Mouse (Mus musculus): ENCODE data around the gene Rbm17. TPM values are rescaled to one million over a fixed set of nuclear protein-coding genes. Genes with fewer than 3 reads are reported as not detected.

Gene Rbm17
- total RNA-seq (2014; fragmentation: Nextera tagmentation) (118 and 138 TPM in 2 replicates), total RNA-seq (2017) (153 and 184 TPM in 2 replicates), polyA plus RNA-seq (2012) (86.5 and 101 TPM in 2 replicates)

GRCm38 (mm10) chr2:11604053-11604452 is at the start of gene Rbm17:
Gene Rbm17 (minus strand): TSS chr2:11604153.
- Histone ChIP-seq H3K4me3 (ENCODE audit: low read depth, low read length) (peak within 1 kb of the TSS; percentile 96), H3K4me1 (ENCODE audit: insufficient read depth, low read depth, low read length) (peaks cover 23% of the 10 kb centered on the region), H3K9me3 (replicated peaks) (no peaks in the 10 kb centered on the region), H3K36me3 (replicated peaks) (peaks cover 22% of the 10 kb centered on the region), H3K27me3 (ENCODE audit: insufficient read depth, low read length) (peaks cover 8% of the 10 kb centered on the region)
- TF ChIP-seq GATA2 (IDR thresholded peaks at IDR 0.05; ENCODE audit: borderline replicate concordance, low read depth, low read length): no peak
- TF ChIP-seq GATA1 (IDR thresholded peaks at IDR 0.05; ENCODE audit: borderline replicate concordance, low read length): no peak
- no peak for TF ChIP-seq POLR2AphosphoS5 (IDR thresholded peaks at IDR 0.05; ENCODE audit: insufficient replicate concordance, low read depth, low read length)
- TF ChIP-seq TAL1 (conservative IDR thresholded peaks at IDR 0.05; ENCODE audit: low read depth, low read length): no peak
- no peak for TF ChIP-seq CTCF (IDR thresholded peaks at IDR 0.05; ENCODE audit: low read depth, low read length)
- no peak for DNase-seq (ENCODE audit: low spot score)
- no peak for ATAC-seq (ENCODE audit: extremely low read depth, insufficient number of reproducible peaks, low FRiP score, poor library complexity, severe bottlenecking)

- DNase-seq (ENCODE audit: low spot score) (no peak), ATAC-seq (ENCODE audit: extremely low read depth, insufficient number of reproducible peaks, low FRiP score, poor library complexity, severe bottlenecking) (no peak)
- H3K27me3 ChIP-seq (ENCODE audit: insufficient read depth, low read length): peaks cover 4% of the 10 kb centered on the region; the same call in 1 of the 2 replicates
- TF ChIP-seq CTCF (IDR thresholded peaks at IDR 0.05; ENCODE audit: low read depth, low read length): no peak
- no peak for TF ChIP-seq POLR2AphosphoS5 (IDR thresholded peaks at IDR 0.05; ENCODE audit: insufficient replicate concordance, low read depth, low read length)
- TF ChIP-seq TAL1 (conservative IDR thresholded peaks at IDR 0.05; ENCODE audit: low read depth, low read length): no peak
- TF ChIP-seq GATA2 (IDR thresholded peaks at IDR 0.05; ENCODE audit: borderline replicate concordance, low read depth, low read length): no peak
- no peak for TF ChIP-seq GATA1 (IDR thresholded peaks at IDR 0.05; ENCODE audit: borderline replicate concordance, low read length)
- no peaks in the 10 kb centered on the region for H3K4me1 ChIP-seq (ENCODE audit: insufficient read depth, low read depth, low read length)
- H3K36me3 ChIP-seq (replicated peaks): no peaks in the 10 kb centered on the region
- H3K9me3 ChIP-seq (replicated peaks): no peaks in the 10 kb centered on the region
- no peak overlapping the region for H3K4me3 ChIP-seq (ENCODE audit: low read depth, low read length)
Measured at GRCm38 (mm10) chr2:11653330-11653729, 49.4 kb upstream of the Rbm17 start.

GRCm38 (mm10) chr2:11652780-11653179 is 48.8 kb upstream of the Rbm17 start:
- Histone ChIP-seq H3K9me3 (replicated peaks) (no peaks in the 10 kb centered on the region), H3K36me3 (replicated peaks) (no peaks in the 10 kb centered on the region), H3K4me1 (ENCODE audit: insufficient read depth, low read depth, low read length) (no peaks in the 10 kb centered on the region), H3K27me3 (ENCODE audit: insufficient read depth, low read length) (peaks cover 3% of the 10 kb centered on the region; the same call in 1 of the 2 replicates), H3K4me3 (ENCODE audit: low read depth, low read length) (no peak overlapping the region)
- TF ChIP-seq POLR2AphosphoS5 (IDR thresholded peaks at IDR 0.05; ENCODE audit: insufficient replicate concordance, low read depth, low read length): no peak
- no peak for TF ChIP-seq CTCF (IDR thresholded peaks at IDR 0.05; ENCODE audit: low read depth, low read length)
- no peak for TF ChIP-seq GATA2 (IDR thresholded peaks at IDR 0.05; ENCODE audit: borderline replicate concordance, low read depth, low read length)
- no peak for DNase-seq (ENCODE audit: low spot score)
- ATAC-seq (ENCODE audit: extremely low read depth, insufficient number of reproducible peaks, low FRiP score, poor library complexity, severe bottlenecking): no peak

GRCm38 (mm10) chr2:11652196-11652595 is 48.2 kb upstream of the Rbm17 start:
- no peak overlapping the region for H3K4me3 ChIP-seq (ENCODE audit: low read depth, low read length)
- ATAC-seq (ENCODE audit: extremely low read depth, insufficient number of reproducible peaks, low FRiP score, poor library complexity, severe bottlenecking): no peak
- TF ChIP-seq CTCF (IDR thresholded peaks at IDR 0.05; ENCODE audit: low read depth, low read length) (no peak), GATA2 (IDR thresholded peaks at IDR 0.05; ENCODE audit: borderline replicate concordance, low read depth, low read length) (no peak), POLR2AphosphoS5 (IDR thresholded peaks at IDR 0.05; ENCODE audit: insufficient replicate concordance, low read depth, low read length) (no peak), TAL1 (conservative IDR thresholded peaks at IDR 0.05; ENCODE audit: low read depth, low read length) (no peak), GATA1 (IDR thresholded peaks at IDR 0.05; ENCODE audit: borderline replicate concordance, low read length) (no peak)
- peaks cover 2% of the 10 kb centered on the region; the same call in 1 of the 2 replicates for H3K27me3 ChIP-seq (ENCODE audit: insufficient read depth, low read length)
- H3K36me3 ChIP-seq (replicated peaks): no peaks in the 10 kb centered on the region
- no peaks in the 10 kb centered on the region for H3K4me1 ChIP-seq (ENCODE audit: insufficient read depth, low read depth, low read length)
- no peak for DNase-seq (ENCODE audit: low spot score)
- H3K9me3 ChIP-seq (replicated peaks): no peaks in the 10 kb centered on the region

- Histone ChIP-seq H3K4me1 (ENCODE audit: insufficient read depth, low read depth, low read length) (no peaks in the 10 kb centered on the region), H3K4me3 (ENCODE audit: low read depth, low read length) (no peak overlapping the region), H3K27me3 (ENCODE audit: insufficient read depth, low read length) (peaks cover 2% of the 10 kb centered on the region; the same call in 1 of the 2 replicates), H3K9me3 (replicated peaks) (no peaks in the 10 kb centered on the region), H3K36me3 (replicated peaks) (no peaks in the 10 kb centered on the region)
- TF ChIP-seq GATA1 (IDR thresholded peaks at IDR 0.05; ENCODE audit: borderline replicate concordance, low read length): no peak
- TF ChIP-seq POLR2AphosphoS5 (IDR thresholded peaks at IDR 0.05; ENCODE audit: insufficient replicate concordance, low read depth, low read length): no peak
- TF ChIP-seq CTCF (IDR thresholded peaks at IDR 0.05; ENCODE audit: low read depth, low read length): no peak
- TF ChIP-seq GATA2 (IDR thresholded peaks at IDR 0.05; ENCODE audit: borderline replicate concordance, low read depth, low read length): no peak
- no peak for TF ChIP-seq TAL1 (conservative IDR thresholded peaks at IDR 0.05; ENCODE audit: low read depth, low read length)
- no peak for ATAC-seq (ENCODE audit: extremely low read depth, insufficient number of reproducible peaks, low FRiP score, poor library complexity, severe bottlenecking)
- DNase-seq (ENCODE audit: low spot score): no peak
Measured at GRCm38 (mm10) chr2:11651476-11651875, 47.5 kb upstream of the Rbm17 start.

GRCm38 (mm10) chr2:11645297-11645696 is 41.3 kb upstream of the Rbm17 start:
- no peak for DNase-seq (ENCODE audit: low spot score)
- Histone ChIP-seq H3K4me3 (ENCODE audit: low read depth, low read length) (no peak overlapping the region), H3K36me3 (replicated peaks) (no peaks in the 10 kb centered on the region), H3K4me1 (ENCODE audit: insufficient read depth, low read depth, low read length) (no peaks in the 10 kb centered on the region), H3K27me3 (ENCODE audit: insufficient read depth, low read length) (no peaks in the 10 kb centered on the region), H3K9me3 (replicated peaks) (no peaks in the 10 kb centered on the region)
- ATAC-seq (ENCODE audit: extremely low read depth, insufficient number of reproducible peaks, low FRiP score, poor library complexity, severe bottlenecking): no peak
- no peak for TF ChIP-seq CTCF (IDR thresholded peaks at IDR 0.05; ENCODE audit: low read depth, low read length)
- TF ChIP-seq TAL1 (conservative IDR thresholded peaks at IDR 0.05; ENCODE audit: low read depth, low read length): no peak
- TF ChIP-seq POLR2AphosphoS5 (IDR thresholded peaks at IDR 0.05; ENCODE audit: insufficient replicate concordance, low read depth, low read length): no peak
- TF ChIP-seq GATA1 (IDR thresholded peaks at IDR 0.05; ENCODE audit: borderline replicate concordance, low read length): no peak

All from G1E (cell line).